Mouse (Mus musculus) limb, embryonic 12.5 days (tissue): ENCODE data around the gene Ccdc3. TPM values are rescaled to one million over a fixed set of nuclear protein-coding genes. Genes with fewer than 3 reads are reported as not detected.
"Not testable (repeated sequence)": the region's sequence is repeated elsewhere in the genome, so short reads cannot be mapped to it uniquely, and the experiment has no call there.

Source experiments
- ATAC-seq: fragments of 200-750 bp; cut with Nextera tagmentation; 2 replicates; pipeline ENCODE4 v1.8.0; 2017; ENCODE audit warnings: low read depth, moderate TSS enrichment; ENCODE audit not compliant: insufficient number of reproducible peaks, insufficient read depth, low FRiP score, low TSS enrichment
- H3K27ac ChIP-seq: fragments of 300-500 bp; sonication (generic); 2 replicates; pipeline ENCODE4 v1.5.1; 2016; ENCODE audit warnings: mild to moderate bottlenecking, moderate library complexity
- H3K27me3 ChIP-seq: fragments of 300-500 bp; sonication (generic); 2 replicates; pipeline ENCODE4 v1.6.1; 2016; ENCODE audit warnings: mild to moderate bottlenecking, moderate library complexity
- H3K36me3 ChIP-seq: fragments of 300-500 bp; sonication (generic); 2 replicates; pipeline ENCODE4 v1.6.1; 2016; ENCODE audit warnings: mild to moderate bottlenecking, moderate library complexity
- H3K4me1 ChIP-seq: fragments of 300-500 bp; sonication (generic); replicated peaks from 2 replicates; pipeline ENCODE4 v1.6.1; 2016
- H3K4me2 ChIP-seq: fragments of 300-500 bp; sonication (generic); 2 replicates; pipeline ENCODE4 v1.6.1; 2016; ENCODE audit warnings: mild to moderate bottlenecking, moderate library complexity
- H3K4me3 ChIP-seq: fragments of 300-500 bp; sonication (generic); replicated peaks from 2 replicates; pipeline ENCODE4 v1.5.1; 2016; ENCODE audit warnings: mild to moderate bottlenecking
- H3K9ac ChIP-seq: fragments of 300-500 bp; sonication (generic); replicated peaks from 2 replicates; pipeline ENCODE4 v1.6.1; 2016; ENCODE audit warnings: mild to moderate bottlenecking, moderate library complexity
- H3K9me3 ChIP-seq: fragments of 300-500 bp; sonication (generic); 2 replicates; pipeline ENCODE4 v1.6.1; 2016; ENCODE audit warnings: mild to moderate bottlenecking, moderate library complexity
- WGBS: fragments of 180-500 bp; shearing (Covaris S2); methylation state at CpG from one replicate; pipeline ENCODE4 v1.1.7; 2016; 5-methylcytosine and 5-hydroxymethylcytosine counted together
- polyA plus RNA-seq: library from polyadenylated mRNA; unstranded; fragments of >200 nt; fragmentation: Nextera tagmentation; extraction: Ambion mirVana; gene quantifications from 2 replicates; pipeline ENCODE4 v1.2.1, GENCODE M21; 2016

Gene Ccdc3
- 1.9 and 2.2 TPM in 2 replicates for polyA plus RNA-seq

- Histone ChIP-seq H3K9me3 (no peaks in the 10 kb centered on the region), H3K4me1 (peaks cover 18% of the 10 kb centered on the region; the same call in 1 of the 2 replicates), H3K36me3 (no peaks in the 10 kb centered on the region), H3K4me3 (peak within 1 kb of the TSS; percentile 54), H3K27me3 (peaks cover 38% of the 10 kb centered on the region), H3K9ac (peak within 1 kb of the TSS; percentile 58), H3K27ac (no peak within 1 kb of the TSS), H3K4me2 (peak within 1 kb of the TSS; percentile 81)
- WGBS = under 1% methylated on average over 70 of the region's 78 CpGs
- ATAC-seq = peak; percentile 66
These were observed at the start of gene Ccdc3 for GRCm38 (mm10) chr2:5137500-5138286. Ccdc3 (plus strand) TSS chr2:5137776.

GRCm38 (mm10) chr2:5090385-5090784, 47.2 kb upstream of the Ccdc3 start:
- not testable (repeated sequence) for H3K27me3 ChIP-seq, H3K9me3 ChIP-seq, H3K9ac ChIP-seq, ATAC-seq, H3K4me3 ChIP-seq, H3K36me3 ChIP-seq, H3K27ac ChIP-seq, H3K4me1 ChIP-seq, H3K4me2 ChIP-seq
- WGBS = 70% methylated on average over 4 of the region's 4 CpGs

GRCm38 (mm10) chr2:5094876-5095275, 42.7 kb upstream of the Ccdc3 start:
- Histone ChIP-seq H3K4me2 (no peak overlapping the region), H3K27ac (no peak overlapping the region), H3K36me3 (no peaks in the 10 kb centered on the region), H3K27me3 (no peaks in the 10 kb centered on the region; the same call in 1 of the 2 replicates), H3K4me3 (no peak overlapping the region), H3K4me1 (peaks cover 14% of the 10 kb centered on the region), H3K9ac (no peak overlapping the region), H3K9me3 (no peaks in the 10 kb centered on the region)
- WGBS = 83% methylated on average over 5 of the region's 5 CpGs
- ATAC-seq = no peak

DNA sequence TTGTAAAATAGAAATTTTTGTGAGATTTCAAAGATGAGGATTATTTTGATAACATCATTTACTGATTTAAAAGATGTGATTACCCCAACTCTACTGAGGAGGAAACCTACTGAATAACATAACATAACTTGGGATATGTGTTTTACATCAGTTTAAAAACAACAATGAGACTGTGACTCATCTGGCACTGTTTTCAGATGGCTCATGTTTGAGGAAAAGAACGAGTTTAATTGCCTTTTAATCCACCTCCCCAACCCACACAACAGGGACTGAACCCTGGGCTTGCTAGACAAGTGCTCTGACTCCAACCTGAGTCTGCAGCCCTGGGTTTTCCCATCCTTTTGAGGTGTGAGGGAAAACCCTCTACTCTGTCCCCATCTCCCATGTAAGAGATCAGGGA, 42.3 kb upstream of the Ccdc3 start:
- ATAC-seq = no peak
- Histone ChIP-seq H3K4me3 (no peak overlapping the region), H3K4me2 (no peak overlapping the region), H3K4me1 (peaks cover 14% of the 10 kb centered on the region), H3K9me3 (no peaks in the 10 kb centered on the region), H3K27ac (no peak overlapping the region), H3K27me3 (no peaks in the 10 kb centered on the region; the same call in 1 of the 2 replicates), H3K9ac (no peak overlapping the region), H3K36me3 (no peaks in the 10 kb centered on the region)
- 39% methylated on average over 1 of the region's 1 CpGs for WGBS

GRCm38 (mm10) chr2:5097786-5098445, 39.7 kb upstream of the Ccdc3 start:
- Histone ChIP-seq H3K9me3 (no peaks in the 10 kb centered on the region), H3K27ac (peak overlapping the region; percentile 29; the same call in 1 of the 2 replicates), H3K9ac (peak overlapping the region; percentile 42; the same call in 1 of the 2 replicates), H3K4me2 (peak overlapping the region; percentile 66), H3K36me3 (no peaks in the 10 kb centered on the region), H3K4me3 (peak overlapping the region; percentile 33), H3K27me3 (no peaks in the 10 kb centered on the region; the same call in 1 of the 2 replicates), H3K4me1 (peaks cover 14% of the 10 kb centered on the region)
- 12% methylated on average over 20 of the region's 20 CpGs for WGBS
- no peak for ATAC-seq

- no peak overlapping the region for H3K4me3 ChIP-seq
- 39% methylated on average over 6 of the region's 6 CpGs for WGBS
- H3K36me3 ChIP-seq = no peaks in the 10 kb centered on the region
- no peak overlapping the region for H3K4me2 ChIP-seq
- no peak overlapping the region for H3K9ac ChIP-seq
- H3K27me3 ChIP-seq = no peaks in the 10 kb centered on the region; the same call in 1 of the 2 replicates
- peaks cover 14% of the 10 kb centered on the region for H3K4me1 ChIP-seq
- ATAC-seq = no peak
- no peaks in the 10 kb centered on the region for H3K9me3 ChIP-seq
- H3K27ac ChIP-seq = no peak overlapping the region
These were observed 38.4 kb upstream of the Ccdc3 start for GRCm38 (mm10) chr2:5099176-5099575.

DNA sequence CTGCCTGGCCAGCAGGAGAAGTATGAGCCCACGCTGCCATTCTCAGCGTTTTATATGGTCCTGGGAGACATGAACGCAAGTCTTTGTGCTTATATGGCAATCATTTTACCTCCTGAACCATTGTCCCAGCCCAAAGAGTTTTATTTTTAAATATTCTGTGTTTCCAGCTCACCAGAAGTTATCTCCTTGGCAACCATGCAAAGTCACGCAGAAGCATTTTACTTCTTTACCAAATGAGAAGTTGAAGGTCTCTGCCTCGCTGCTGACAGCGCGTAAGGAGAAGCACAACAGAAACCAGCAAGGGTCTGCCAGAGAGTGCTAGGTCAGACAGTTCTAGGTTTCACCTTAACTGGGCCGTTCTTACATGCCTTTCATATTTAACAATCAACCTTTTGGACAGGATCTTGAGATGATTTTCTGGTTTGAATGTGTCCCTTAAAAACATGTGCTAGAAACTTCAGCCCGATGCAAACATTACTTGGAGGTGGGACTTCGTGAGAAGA, 35.8 kb upstream of the Ccdc3 start:
- peaks cover 8% of the 10 kb centered on the region; the same call in 1 of the 2 replicates for H3K9me3 ChIP-seq
- ATAC-seq = no peak
- no peak overlapping the region for H3K27ac ChIP-seq
- H3K4me1 ChIP-seq = peaks cover 14% of the 10 kb centered on the region
- 85% methylated on average over 10 of the region's 10 CpGs for WGBS
- no peak overlapping the region for H3K9ac ChIP-seq
- H3K36me3 ChIP-seq = no peaks in the 10 kb centered on the region
- no peaks in the 10 kb centered on the region for H3K27me3 ChIP-seq
- no peak overlapping the region for H3K4me3 ChIP-seq
- no peak overlapping the region for H3K4me2 ChIP-seq

DNA sequence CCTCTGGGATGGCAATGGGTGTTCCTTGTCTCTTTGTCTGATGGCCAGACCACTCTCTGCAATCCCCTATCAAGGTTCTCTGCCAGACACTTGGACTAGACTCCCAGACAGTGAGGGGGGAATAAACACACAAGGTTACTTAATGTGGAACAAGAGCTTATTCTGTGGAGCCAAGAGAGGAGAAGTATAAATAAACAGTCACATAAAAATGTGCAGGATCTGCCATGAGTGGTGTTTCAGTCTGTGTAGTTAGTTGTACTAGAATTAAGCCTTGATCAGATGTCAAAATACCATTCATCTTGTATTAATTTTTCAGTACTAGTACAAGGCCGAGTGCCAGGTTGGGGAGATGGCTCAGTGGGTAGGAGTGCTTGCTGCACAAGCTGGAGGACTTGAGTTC, 34.7 kb upstream of the Ccdc3 start:
- WGBS = 66% methylated on average over 1 of the region's 1 CpGs
- H3K9me3 ChIP-seq = peaks cover 16% of the 10 kb centered on the region; the same call in 1 of the 2 replicates
- H3K4me1 ChIP-seq = peaks cover 11% of the 10 kb centered on the region
- no peak overlapping the region for H3K27ac ChIP-seq
- H3K27me3 ChIP-seq = no peaks in the 10 kb centered on the region
- no peak overlapping the region for H3K9ac ChIP-seq
- H3K36me3 ChIP-seq = no peaks in the 10 kb centered on the region
- ATAC-seq = no peak
- no peak overlapping the region for H3K4me3 ChIP-seq
- H3K4me2 ChIP-seq = no peak overlapping the region

DNA sequence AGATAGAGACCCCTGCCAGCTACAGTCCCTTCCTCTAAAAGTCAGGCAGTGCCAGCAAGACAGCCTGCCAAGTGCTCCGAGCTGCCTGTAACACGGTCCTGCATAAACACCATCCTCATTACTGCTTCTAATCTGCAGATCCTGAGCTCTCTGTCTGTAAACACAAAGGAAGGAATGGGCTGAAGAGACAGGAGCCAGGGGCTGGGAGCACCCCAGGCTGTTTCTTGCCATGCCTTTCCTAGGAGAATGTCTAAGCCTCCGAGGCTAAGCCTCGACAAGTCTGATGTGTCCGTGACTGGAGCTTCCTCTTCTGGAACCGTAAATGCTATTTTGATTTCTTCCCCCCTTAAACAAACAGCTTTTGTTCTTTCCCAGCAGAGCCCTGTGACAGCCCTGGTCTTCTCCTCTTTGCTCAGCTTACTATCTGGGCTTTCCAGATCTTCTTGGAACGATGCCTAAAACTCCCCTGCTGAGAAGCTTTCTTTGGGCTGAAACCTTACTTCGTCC, 24.7 kb upstream of the Ccdc3 start:
- ATAC-seq = no peak
- Histone ChIP-seq H3K27ac (no peak overlapping the region), H3K9ac (no peak overlapping the region), H3K4me1 (peaks cover 13% of the 10 kb centered on the region), H3K36me3 (no peaks in the 10 kb centered on the region), H3K27me3 (no peaks in the 10 kb centered on the region), H3K4me3 (no peak overlapping the region), H3K4me2 (no peak overlapping the region), H3K9me3 (0 out of 2 replicates have a peak, but pooled peaks cover 3% of the 10 kb centered on the region)
- WGBS = 58% methylated on average over 8 of the region's 8 CpGs

GRCm38 (mm10) chr2:5114386-5114785, 23.2 kb upstream of the Ccdc3 start:
- WGBS = 93% methylated on average over 8 of the region's 8 CpGs
- Histone ChIP-seq H3K27me3 (no peaks in the 10 kb centered on the region), H3K27ac (no peak overlapping the region), H3K4me2 (no peak overlapping the region), H3K4me1 (peaks cover 13% of the 10 kb centered on the region), H3K36me3 (no peaks in the 10 kb centered on the region), H3K9me3 (no peaks in the 10 kb centered on the region), H3K9ac (no peak overlapping the region), H3K4me3 (no peak overlapping the region)
- ATAC-seq = no peak

- no peaks in the 10 kb centered on the region for H3K36me3 ChIP-seq
- H3K9ac ChIP-seq = no peak overlapping the region
- H3K4me3 ChIP-seq = no peak overlapping the region
- H3K27ac ChIP-seq = no peak overlapping the region
- WGBS = 14% methylated on average over 5 of the region's 5 CpGs
- H3K4me1 ChIP-seq = peaks cover 13% of the 10 kb centered on the region
- no peak overlapping the region for H3K4me2 ChIP-seq
- no peak for ATAC-seq
- H3K27me3 ChIP-seq = no peaks in the 10 kb centered on the region
- no peaks in the 10 kb centered on the region for H3K9me3 ChIP-seq
These were observed 20.6 kb upstream of the Ccdc3 start for GRCm38 (mm10) chr2:5116856-5117532.
